Mouse (Mus musculus): ENCODE data around the gene Ppif. TPM values are rescaled to one million over a fixed set of nuclear protein-coding genes. Genes with fewer than 3 reads are reported as not detected.

The Ppif gene
- polyA plus RNA-seq, 1 experiment from 2014 or later: 50.9 TPM

DNA sequence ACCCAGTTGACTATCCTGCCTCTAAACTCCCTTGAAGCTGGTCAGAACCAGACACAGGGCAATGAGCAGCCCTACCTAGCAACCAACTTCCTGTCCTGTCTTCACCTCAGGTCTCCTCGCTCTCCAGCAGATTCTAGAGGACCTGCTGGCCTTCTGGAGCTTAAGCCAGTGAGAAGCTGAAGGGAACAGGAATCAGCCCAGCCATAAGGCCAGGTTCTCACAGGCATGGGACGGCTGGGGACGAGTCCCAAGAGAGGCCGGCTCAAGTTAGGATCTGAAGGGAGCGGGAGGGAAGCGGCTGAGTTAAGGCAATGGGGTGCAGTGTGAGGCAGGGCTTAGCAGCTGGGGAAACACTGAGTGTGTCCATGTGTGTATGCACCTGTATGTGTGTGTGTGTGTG is 52.4 kb downstream of the Ppif start:
- H3K27ac ChIP-seq (replicated peaks; ENCODE audit: low read depth, low read length): no peak overlapping the region
- H3K9ac ChIP-seq (ENCODE audit: low read length): no peak overlapping the region
- H3K27me3 ChIP-seq (ENCODE audit: control insufficient read depth, insufficient read depth, low read length): no peaks in the 10 kb centered on the region
- H3K4me2 ChIP-seq (ENCODE audit: low read depth, severe bottlenecking): no peak overlapping the region
- H3K4me3 ChIP-seq (ENCODE audit: low read depth, low read length): no peak overlapping the region
- ATAC-seq (ENCODE audit: insufficient number of reproducible peaks, low FRiP score, low TSS enrichment, low read depth) (no peak), DNase-seq (ENCODE audit: low spot score) (no peak)
- H3K9me3 ChIP-seq (ENCODE audit: control insufficient read depth, low read length): no peaks in the 10 kb centered on the region
- H3K4me1 ChIP-seq (ENCODE audit: control insufficient read depth, insufficient read depth, low read length): peaks cover 34% of the 10 kb centered on the region
- peaks cover 5% of the 10 kb centered on the region; the same call in 1 of the 2 replicates for H3K36me3 ChIP-seq (ENCODE audit: control insufficient read depth, insufficient read depth, low read length)
- WGBS: 88% methylated on average over 6 of the region's 6 CpGs

DNA sequence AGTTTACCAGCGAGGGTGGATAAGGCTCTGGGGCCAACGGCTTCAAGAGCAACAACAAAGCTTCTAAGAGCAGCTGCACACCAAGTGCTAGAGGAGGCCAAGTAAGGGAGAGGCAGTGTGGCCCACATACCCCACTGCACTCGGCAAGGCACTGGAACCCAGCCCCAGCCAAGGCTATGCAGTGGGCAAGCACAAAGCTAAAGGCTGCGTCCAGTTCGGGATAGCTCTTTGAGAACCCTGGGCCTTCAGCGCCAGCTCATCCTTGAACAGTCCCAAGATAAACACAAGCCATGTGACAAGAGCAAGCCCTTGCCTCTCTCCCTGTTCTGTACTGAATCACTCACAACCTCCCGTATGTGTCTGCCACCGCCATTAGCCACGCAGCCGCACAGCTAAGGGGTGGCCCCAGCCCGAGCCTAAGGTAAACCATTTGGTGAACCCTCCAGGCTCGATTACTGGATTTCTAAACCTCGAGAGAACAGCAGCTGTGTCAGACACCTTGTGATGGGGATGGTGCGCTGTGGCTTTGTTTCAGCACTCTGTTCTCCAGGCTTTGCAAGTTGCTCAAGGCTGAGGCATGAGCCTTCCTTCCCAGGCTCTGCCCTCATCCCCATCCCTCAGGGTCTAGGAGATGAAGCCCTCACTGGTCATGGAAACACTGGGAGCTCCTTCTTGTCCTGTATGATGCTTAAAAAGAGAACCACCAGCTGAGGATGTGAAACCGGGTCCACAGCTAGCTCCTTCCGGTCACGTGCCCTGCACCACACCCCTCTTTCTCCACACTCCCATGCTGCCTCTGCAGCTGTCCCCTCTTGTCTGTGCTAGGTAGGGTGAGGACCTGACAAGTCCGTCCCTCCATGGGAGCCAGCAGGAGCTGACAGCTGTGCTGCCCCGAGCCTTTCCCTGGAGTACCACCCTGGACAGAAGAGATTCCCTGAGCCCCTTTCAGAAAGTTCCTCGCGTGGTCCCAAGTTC is 53.3 kb downstream of the Ppif start:
- peaks cover 34% of the 10 kb centered on the region for H3K4me1 ChIP-seq (ENCODE audit: control insufficient read depth, insufficient read depth, low read length)
- no peaks in the 10 kb centered on the region for H3K27me3 ChIP-seq (ENCODE audit: control insufficient read depth, insufficient read depth, low read length)
- 81% methylated on average over 21 of the region's 21 CpGs for WGBS
- no peak overlapping the region for H3K9ac ChIP-seq (ENCODE audit: low read length)
- H3K4me3 ChIP-seq (ENCODE audit: low read depth, low read length): no peak overlapping the region
- H3K4me2 ChIP-seq (ENCODE audit: low read depth, severe bottlenecking): no peak overlapping the region
- DNase-seq (ENCODE audit: low spot score) (no peak), ATAC-seq (ENCODE audit: insufficient number of reproducible peaks, low FRiP score, low TSS enrichment, low read depth) (no peak)
- H3K27ac ChIP-seq (replicated peaks; ENCODE audit: low read depth, low read length): no peak overlapping the region
- H3K9me3 ChIP-seq (ENCODE audit: control insufficient read depth, low read length): no peaks in the 10 kb centered on the region
- peaks cover 5% of the 10 kb centered on the region; the same call in 1 of the 2 replicates for H3K36me3 ChIP-seq (ENCODE audit: control insufficient read depth, insufficient read depth, low read length)

DNA sequence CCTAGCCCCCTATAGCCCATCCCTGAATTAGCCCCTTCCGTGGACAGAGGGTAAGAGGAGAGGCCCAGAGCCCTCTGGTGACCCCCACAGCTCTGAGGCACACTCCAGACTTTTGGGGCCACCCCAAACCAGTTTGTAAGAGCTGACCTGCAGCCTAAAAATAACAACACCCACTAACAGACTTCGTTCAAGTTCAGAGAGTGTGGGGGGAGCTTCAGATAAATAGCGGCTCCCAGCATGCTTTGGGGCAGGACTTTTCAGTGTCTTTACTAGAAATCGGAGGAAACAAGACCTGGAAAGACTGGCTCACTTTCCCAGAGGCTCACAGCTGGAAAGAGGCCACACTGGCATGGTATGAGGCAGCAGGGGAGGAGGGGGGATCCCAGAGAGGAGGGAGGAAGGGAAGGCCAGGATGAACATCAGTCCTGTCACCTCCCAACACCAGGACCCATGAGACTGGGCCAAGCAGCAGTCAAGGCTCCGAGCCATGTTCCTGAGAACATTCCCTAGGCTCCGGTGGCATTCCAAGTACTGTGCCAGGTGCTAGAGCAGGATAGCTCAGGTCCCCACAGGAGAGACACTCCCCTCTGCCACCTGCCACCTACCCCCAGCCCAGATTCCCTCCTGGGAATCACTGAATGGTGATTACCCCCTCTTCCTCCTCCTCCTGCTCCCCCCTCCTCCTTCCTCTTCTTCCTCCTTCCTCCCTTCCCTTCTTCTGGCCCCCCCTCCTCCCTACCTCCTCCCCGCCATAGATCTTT is 54.2 kb downstream of the Ppif start:
- Histone ChIP-seq H3K4me1 (ENCODE audit: control insufficient read depth, insufficient read depth, low read length) (peaks cover 34% of the 10 kb centered on the region), H3K27me3 (ENCODE audit: control insufficient read depth, insufficient read depth, low read length) (no peaks in the 10 kb centered on the region), H3K36me3 (ENCODE audit: control insufficient read depth, insufficient read depth, low read length) (peaks cover 5% of the 10 kb centered on the region; the same call in 1 of the 2 replicates), H3K4me2 (ENCODE audit: low read depth, severe bottlenecking) (no peak overlapping the region), H3K4me3 (ENCODE audit: low read depth, low read length) (no peak overlapping the region), H3K9me3 (ENCODE audit: control insufficient read depth, low read length) (no peaks in the 10 kb centered on the region), H3K9ac (ENCODE audit: low read length) (no peak overlapping the region), H3K27ac (replicated peaks; ENCODE audit: low read depth, low read length) (no peak overlapping the region)
- ATAC-seq (ENCODE audit: insufficient number of reproducible peaks, low FRiP score, low TSS enrichment, low read depth) (no peak), DNase-seq (ENCODE audit: low spot score) (no peak)
- 80% methylated on average over 7 of the region's 7 CpGs for WGBS

DNA sequence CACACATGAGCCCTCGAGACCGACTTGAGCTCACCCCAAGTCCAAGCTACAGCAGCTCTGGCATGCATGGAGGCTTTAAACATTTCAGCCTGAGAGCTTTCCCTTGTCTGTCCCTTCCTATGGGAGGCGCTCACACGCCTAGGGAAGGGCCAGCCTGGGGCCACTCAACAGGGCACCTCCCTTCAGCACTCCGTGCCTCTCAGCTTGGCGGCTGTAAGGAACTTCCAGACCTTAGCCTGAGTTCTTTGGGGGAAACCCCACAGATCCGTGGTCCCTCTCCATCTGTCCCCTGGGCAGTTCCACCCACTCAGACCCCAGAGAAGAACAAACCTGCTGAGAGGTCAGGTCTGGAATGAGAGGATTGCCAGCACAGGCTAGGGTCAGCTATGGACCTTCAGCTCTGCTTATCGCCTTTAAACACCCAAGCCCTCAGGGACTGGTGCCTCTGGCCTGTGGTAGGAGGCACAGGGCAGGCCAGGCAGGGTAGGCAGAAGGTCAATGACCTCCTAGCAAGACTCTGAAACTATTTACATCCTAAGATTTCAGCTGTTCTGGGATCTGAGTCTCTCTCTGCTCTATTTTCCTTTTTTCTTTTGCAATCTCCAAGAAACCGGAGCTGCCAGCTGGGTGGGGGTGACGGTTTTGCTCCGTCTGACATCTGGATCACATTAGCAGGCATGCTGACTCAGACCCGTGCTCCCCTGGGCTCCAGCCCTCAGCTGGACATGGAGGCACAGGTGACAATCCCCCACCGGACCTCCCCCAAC is 55.4 kb downstream of the Ppif start:
- WGBS: 19% methylated on average over 13 of the region's 13 CpGs
- peaks cover 34% of the 10 kb centered on the region for H3K4me1 ChIP-seq (ENCODE audit: control insufficient read depth, insufficient read depth, low read length)

More for the DNA sequence above, 55.4 kb downstream of the Ppif start:
- Histone ChIP-seq H3K27ac (replicated peaks; ENCODE audit: low read depth, low read length) (peak overlapping the region; percentile 85), H3K27me3 (ENCODE audit: control insufficient read depth, insufficient read depth, low read length) (no peaks in the 10 kb centered on the region), H3K36me3 (ENCODE audit: control insufficient read depth, insufficient read depth, low read length) (peaks cover 3% of the 10 kb centered on the region; the same call in 1 of the 2 replicates), H3K9ac (ENCODE audit: low read length) (no peak overlapping the region), H3K4me2 (ENCODE audit: low read depth, severe bottlenecking) (no peak overlapping the region; the same call in 1 of the 2 replicates), H3K9me3 (ENCODE audit: control insufficient read depth, low read length) (no peaks in the 10 kb centered on the region), H3K4me3 (ENCODE audit: low read depth, low read length) (no peak overlapping the region)
- ATAC-seq (ENCODE audit: insufficient number of reproducible peaks, low FRiP score, low TSS enrichment, low read depth) (peak; percentile 36; the same call in 1 of the 2 replicates), DNase-seq (ENCODE audit: low spot score) (peak; percentile 83)

Other genes with a start within 250 kb of the Ppif start
- gene Zmiz1, start 235.0 kb upstream of the Ppif start, polyA plus RNA-seq (2014; fragmentation: Nextera tagmentation; extraction: Ambion mirVana): 59.0 and 66.7 TPM in 2 replicates
- gene Zcchc24, start 74.9 kb downstream of the Ppif start, polyA plus RNA-seq (2014; fragmentation: Nextera tagmentation; extraction: Ambion mirVana): 19.5 and 21.8 TPM in 2 replicates
- 5.0 and 5.1 TPM in 2 replicates for gene Anxa11, start 148.0 kb downstream of the Ppif start, polyA plus RNA-seq (2014; fragmentation: Nextera tagmentation; extraction: Ambion mirVana)
- gene Plac9a, start 208.9 kb downstream of the Ppif start, polyA plus RNA-seq (2014; fragmentation: Nextera tagmentation; extraction: Ambion mirVana): not detected in 2 replicates
- 3.6 and 4.5 TPM in 2 replicates for gene Tmem254a, start 233.5 kb downstream of the Ppif start, polyA plus RNA-seq (2014; fragmentation: Nextera tagmentation; extraction: Ambion mirVana)
- not detected in 2 replicates for gene Cphx1, start 244.2 kb downstream of the Ppif start, polyA plus RNA-seq (2014; fragmentation: Nextera tagmentation; extraction: Ambion mirVana)